Mouse (Mus musculus) lung, adult 2 months (tissue): Measurements from ENCODE around the gene Trip11. TPM values are rescaled to one million over a fixed set of nuclear protein-coding genes. Genes with fewer than 3 reads are reported as not detected.

Source experiments
- DNase-seq: peaks from one replicate; pipeline ENCODE4 v3.0.0; 2022
- H3K4me1 ChIP-seq: fragments of 200-500 bp; 2 replicates; pipeline ENCODE4 v1.6.1; 2011; ENCODE audit warnings: low read length; ENCODE audit not compliant: control insufficient read depth, insufficient read depth
- H3K4me3 ChIP-seq: fragments of 200-500 bp; replicated peaks from 2 replicates; pipeline ENCODE3; 2011; ENCODE audit warnings: low read depth, mild to moderate bottlenecking, control low read depth, low read length; ENCODE audit errors: extremely low read depth
- CTCF ChIP-seq: fragments of 200-500 bp; IDR thresholded peaks from 2 replicates; pipeline ENCODE4 v1.5.1; 2011; ENCODE audit warnings: mild to moderate bottlenecking, low read length, control low read depth; ENCODE audit not compliant: insufficient read depth
- POLR2A ChIP-seq: fragments of 200-500 bp; IDR thresholded peaks from 2 replicates; pipeline ENCODE4 v1.6.1; 2011; ENCODE audit warnings: low read depth, mild to moderate bottlenecking, control low read depth, low read length, borderline replicate concordance; ENCODE audit errors: extremely low read depth
- WGBS: fragments of 180-500 bp; shearing (Covaris S2); methylation state at CpG from one replicate; pipeline ENCODE4 v1.1.7; 2018; 5-methylcytosine and 5-hydroxymethylcytosine counted together
- polyA plus RNA-seq: library from polyadenylated mRNA; depleted of rRNA; stranded (reverse); fragments of >200 nt; gene quantifications from 2 replicates; pipeline ENCODE4 v1.2.3, GENCODE M21; 2012

Trip11 gene
- polyA plus RNA-seq, 1 experiment, result 5.1 TPM

- WGBS, result 60% methylated on average over 2 of the region's 2 CpGs
- H3K4me1 ChIP-seq, result no peaks in the 10 kb centered on the region
- no peak for DNase-seq
- TF ChIP-seq CTCF (no peak), POLR2A (no peak)
- H3K4me3 ChIP-seq, result no peak overlapping the region
Measured at GRCm38 (mm10) chr12:101899671-101900245, 13.3 kb downstream of the Trip11 start.

GRCm38 (mm10) chr12:101898966-101899365 lies 14.1 kb downstream of the Trip11 start:
- DNase-seq, result no peak
- TF ChIP-seq CTCF, result no peak
- TF ChIP-seq POLR2A, result no peak
- Histone ChIP-seq H3K4me3 (no peak overlapping the region), H3K4me1 (no peaks in the 10 kb centered on the region)
- WGBS, result 97% methylated on average over 8 of the region's 8 CpGs

GRCm38 (mm10) chr12:101897113-101897512 lies 16.0 kb downstream of the Trip11 start:
- 64% methylated on average over 7 of the region's 7 CpGs for WGBS
- TF ChIP-seq POLR2A, result no peak
- no peak for TF ChIP-seq CTCF
- Histone ChIP-seq H3K4me1 (no peaks in the 10 kb centered on the region), H3K4me3 (no peak overlapping the region)
- no peak for DNase-seq

- TF ChIP-seq POLR2A, result no peak
- no peak for DNase-seq
- 88% methylated on average over 8 of the region's 8 CpGs for WGBS
- no peaks in the 10 kb centered on the region for H3K4me1 ChIP-seq
- no peak overlapping the region for H3K4me3 ChIP-seq
Measured at GRCm38 (mm10) chr12:101893296-101893695, 19.8 kb downstream of the Trip11 start.

- Histone ChIP-seq H3K4me1 (no peaks in the 10 kb centered on the region), H3K4me3 (no peak overlapping the region)
- DNase-seq, result no peak
- no peak for TF ChIP-seq CTCF
- TF ChIP-seq POLR2A, result no peak
- 93% methylated on average over 2 of the region's 2 CpGs for WGBS
Measured at GRCm38 (mm10) chr12:101892832-101893231, 20.2 kb downstream of the Trip11 start.

GRCm38 (mm10) chr12:101891066-101891465 lies 22.0 kb downstream of the Trip11 start:
- no peak overlapping the region for H3K4me3 ChIP-seq
- DNase-seq, result no peak
- H3K4me1 ChIP-seq, result no peaks in the 10 kb centered on the region
- TF ChIP-seq POLR2A, result no peak
- no peak for TF ChIP-seq CTCF
- 83% methylated on average over 5 of the region's 5 CpGs for WGBS

- Histone ChIP-seq H3K4me1 (no peaks in the 10 kb centered on the region), H3K4me3 (no peak overlapping the region)
- TF ChIP-seq CTCF (no peak), POLR2A (no peak)
- WGBS, result 75% methylated on average over 3 of the region's 3 CpGs
- DNase-seq, result no peak
Measured at GRCm38 (mm10) chr12:101889351-101889750, 23.7 kb downstream of the Trip11 start.

- TF ChIP-seq CTCF (no peak), POLR2A (no peak)
- no peak for DNase-seq
- WGBS, result 81% methylated on average over 2 of the region's 2 CpGs
- H3K4me1 ChIP-seq, result no peaks in the 10 kb centered on the region
- no peak overlapping the region for H3K4me3 ChIP-seq
Measured at GRCm38 (mm10) chr12:101888312-101888711, 24.8 kb downstream of the Trip11 start.

- WGBS, result 89% methylated on average over 7 of the region's 7 CpGs
- Histone ChIP-seq H3K4me1 (no peaks in the 10 kb centered on the region), H3K4me3 (no peak overlapping the region)
- DNase-seq, result no peak
- no peak for TF ChIP-seq POLR2A
- TF ChIP-seq CTCF, result no peak
Measured at GRCm38 (mm10) chr12:101884926-101885325, 28.1 kb downstream of the Trip11 start.

- WGBS, result 84% methylated on average over 2 of the region's 2 CpGs
- H3K4me3 ChIP-seq, result no peak overlapping the region
- TF ChIP-seq CTCF, result no peak
- TF ChIP-seq POLR2A, result no peak
- H3K4me1 ChIP-seq, result no peaks in the 10 kb centered on the region
- DNase-seq, result no peak
Measured at GRCm38 (mm10) chr12:101876374-101876773, 36.7 kb downstream of the Trip11 start.
